Mouse (Mus musculus): ENCODE measurements around the gene Tbc1d30. TPM values are rescaled to one million over a fixed set of nuclear protein-coding genes. Genes with fewer than 3 reads are reported as not detected.

The Tbc1d30 gene
- polyA plus RNA-seq, 1 experiment from 2014 or later = 1.4 TPM

GRCm38 (mm10) chr10:121364801-121365564 lies 13.9 kb upstream of the Tbc1d30 start, which contains the start of gene Gns:
Gene Gns (plus strand): TSS chr10:121365090.
- H3K36me3 ChIP-seq = no peaks in the 10 kb centered on the region
- ATAC-seq (replicated peaks; ENCODE audit: insufficient number of reproducible peaks, insufficient read depth, low FRiP score, low read depth) = peak; percentile 97
- no peaks in the 10 kb centered on the region for H3K27me3 ChIP-seq
- H3K4me2 ChIP-seq = peak within 1 kb of the TSS; percentile 80
- no peaks in the 10 kb centered on the region for H3K9me3 ChIP-seq (replicated peaks)
- peak within 1 kb of the TSS; percentile 78 for H3K27ac ChIP-seq
- H3K9ac ChIP-seq = peak within 1 kb of the TSS; percentile 89
- peaks cover 22% of the 10 kb centered on the region for H3K4me1 ChIP-seq (replicated peaks)
- peak within 1 kb of the TSS; percentile 93 for H3K4me3 ChIP-seq
- WGBS = under 1% methylated on average over 70 of the region's 72 CpGs

GRCm38 (mm10) chr10:121364306-121364705 lies 13.2 kb upstream of the Tbc1d30 start:
- H3K27ac ChIP-seq = no peak overlapping the region
- H3K9ac ChIP-seq = peak overlapping the region; percentile 54; the same call in 1 of the 2 replicates
- 26% methylated on average over 15 of the region's 15 CpGs for WGBS

GRCm38 (mm10) chr10:121363201-121363600 lies 12.1 kb upstream of the Tbc1d30 start:
- Histone ChIP-seq H3K36me3 (no peaks in the 10 kb centered on the region), H3K4me1 (replicated peaks) (peaks cover 22% of the 10 kb centered on the region), H3K4me3 (no peak overlapping the region), H3K27me3 (no peaks in the 10 kb centered on the region), H3K9ac (no peak overlapping the region), H3K9me3 (replicated peaks) (no peaks in the 10 kb centered on the region), H3K27ac (no peak overlapping the region), H3K4me2 (no peak overlapping the region)
- WGBS = 78% methylated on average over 8 of the region's 8 CpGs
- ATAC-seq (replicated peaks; ENCODE audit: insufficient number of reproducible peaks, insufficient read depth, low FRiP score, low read depth) = no peak

More at GRCm38 (mm10) chr10:121364306-121364705, 13.2 kb upstream of the Tbc1d30 start:
- Histone ChIP-seq H3K4me2 (peak overlapping the region; percentile 80), H3K27me3 (no peaks in the 10 kb centered on the region), H3K9me3 (replicated peaks) (no peaks in the 10 kb centered on the region), H3K4me1 (replicated peaks) (peaks cover 22% of the 10 kb centered on the region), H3K4me3 (peak overlapping the region; percentile 93), H3K36me3 (no peaks in the 10 kb centered on the region)
- ATAC-seq (replicated peaks; ENCODE audit: insufficient number of reproducible peaks, insufficient read depth, low FRiP score, low read depth) = no peak

GRCm38 (mm10) chr10:121360358-121360757 lies 9.3 kb upstream of the Tbc1d30 start:
- WGBS = 79% methylated on average over 2 of the region's 2 CpGs
- H3K9me3 ChIP-seq (replicated peaks) = no peaks in the 10 kb centered on the region

GRCm38 (mm10) chr10:121351692-121352290 lies 713 bp upstream of the Tbc1d30 start:
- H3K27ac ChIP-seq = no peak overlapping the region
- ATAC-seq (replicated peaks; ENCODE audit: insufficient number of reproducible peaks, insufficient read depth, low FRiP score, low read depth) = no peak
- H3K9ac ChIP-seq = peak overlapping the region; percentile 56; the same call in 1 of the 2 replicates

More at GRCm38 (mm10) chr10:121360358-121360757, 9.3 kb upstream of the Tbc1d30 start:
- H3K36me3 ChIP-seq = no peaks in the 10 kb centered on the region
- no peak overlapping the region for H3K4me3 ChIP-seq
- no peak overlapping the region for H3K27ac ChIP-seq
- H3K9ac ChIP-seq = no peak overlapping the region
- H3K4me2 ChIP-seq = no peak overlapping the region
- no peak for ATAC-seq (replicated peaks; ENCODE audit: insufficient number of reproducible peaks, insufficient read depth, low FRiP score, low read depth)
- peaks cover 6% of the 10 kb centered on the region for H3K4me1 ChIP-seq (replicated peaks)
- no peaks in the 10 kb centered on the region for H3K27me3 ChIP-seq

GRCm38 (mm10) chr10:121350357-121351065 lies 567 bp downstream of the Tbc1d30 start:
- ATAC-seq (replicated peaks; ENCODE audit: insufficient number of reproducible peaks, insufficient read depth, low FRiP score, low read depth) = peak; percentile 69
- H3K9me3 ChIP-seq (replicated peaks) = no peaks in the 10 kb centered on the region
- H3K4me2 ChIP-seq = peak overlapping the region; percentile 96
- H3K4me3 ChIP-seq = peak overlapping the region; percentile 63
- H3K27me3 ChIP-seq = peaks cover 7% of the 10 kb centered on the region
- peaks cover 18% of the 10 kb centered on the region for H3K4me1 ChIP-seq (replicated peaks)
- H3K9ac ChIP-seq = peak overlapping the region; percentile 56
- H3K36me3 ChIP-seq = no peaks in the 10 kb centered on the region
- WGBS = 4% methylated on average over 35 of the region's 35 CpGs
- H3K27ac ChIP-seq = peak overlapping the region; percentile 62

More at GRCm38 (mm10) chr10:121351692-121352290, 713 bp upstream of the Tbc1d30 start:
- Histone ChIP-seq H3K4me1 (replicated peaks) (peaks cover 18% of the 10 kb centered on the region), H3K27me3 (peaks cover 7% of the 10 kb centered on the region), H3K4me3 (peak overlapping the region; percentile 63), H3K36me3 (no peaks in the 10 kb centered on the region), H3K9me3 (replicated peaks) (no peaks in the 10 kb centered on the region), H3K4me2 (peak overlapping the region; percentile 96)
- 36% methylated on average over 15 of the region's 15 CpGs for WGBS

GRCm38 (mm10) chr10:121349244-121349643 lies 1.8 kb downstream of the Tbc1d30 start:
- Histone ChIP-seq H3K9me3 (replicated peaks) (no peaks in the 10 kb centered on the region), H3K4me3 (peak overlapping the region; percentile 21), H3K27ac (peak overlapping the region; percentile 74), H3K4me2 (peak overlapping the region; percentile 96), H3K9ac (no peak overlapping the region), H3K27me3 (peaks cover 7% of the 10 kb centered on the region), H3K36me3 (no peaks in the 10 kb centered on the region), H3K4me1 (replicated peaks) (peaks cover 18% of the 10 kb centered on the region)
- no peak for ATAC-seq (replicated peaks; ENCODE audit: insufficient number of reproducible peaks, insufficient read depth, low FRiP score, low read depth)
- WGBS = 23% methylated on average over 5 of the region's 5 CpGs

- ATAC-seq (replicated peaks; ENCODE audit: insufficient number of reproducible peaks, insufficient read depth, low FRiP score, low read depth) = 0 out of 2 replicates have a peak, but pooled peaks have one; percentile 27
- 45% methylated on average over 6 of the region's 6 CpGs for WGBS
- Histone ChIP-seq H3K36me3 (no peaks in the 10 kb centered on the region), H3K4me1 (replicated peaks) (peaks cover 5% of the 10 kb centered on the region; the same call in 1 of the 2 replicates), H3K9ac (no peak overlapping the region), H3K9me3 (replicated peaks) (no peaks in the 10 kb centered on the region), H3K4me3 (no peak overlapping the region), H3K27me3 (no peaks in the 10 kb centered on the region), H3K27ac (peak overlapping the region; percentile 46; the same call in 1 of the 2 replicates), H3K4me2 (no peak overlapping the region)
Observed at GRCm38 (mm10) chr10:121343867-121344266, 7.2 kb downstream of the Tbc1d30 start.

- Histone ChIP-seq H3K36me3 (no peaks in the 10 kb centered on the region), H3K4me2 (no peak overlapping the region), H3K27me3 (no peaks in the 10 kb centered on the region), H3K9me3 (replicated peaks) (no peaks in the 10 kb centered on the region), H3K4me3 (no peak overlapping the region), H3K27ac (no peak overlapping the region), H3K4me1 (replicated peaks) (0 out of 2 replicates have a peak, but pooled peaks cover 5% of the 10 kb centered on the region), H3K9ac (no peak overlapping the region)
- WGBS = 93% methylated on average over 10 of the region's 10 CpGs
- no peak for ATAC-seq (replicated peaks; ENCODE audit: insufficient number of reproducible peaks, insufficient read depth, low FRiP score, low read depth)
Observed at GRCm38 (mm10) chr10:121342260-121342659, 8.8 kb downstream of the Tbc1d30 start.

- Histone ChIP-seq H3K9ac (no peak overlapping the region), H3K4me1 (replicated peaks) (0 out of 2 replicates have a peak, but pooled peaks cover 5% of the 10 kb centered on the region), H3K4me3 (no peak overlapping the region), H3K36me3 (no peaks in the 10 kb centered on the region), H3K4me2 (no peak overlapping the region), H3K9me3 (replicated peaks) (no peaks in the 10 kb centered on the region), H3K27me3 (no peaks in the 10 kb centered on the region), H3K27ac (no peak overlapping the region)
- ATAC-seq (replicated peaks; ENCODE audit: insufficient number of reproducible peaks, insufficient read depth, low FRiP score, low read depth) = no peak
- WGBS = 62% methylated on average over 11 of the region's 11 CpGs
Observed at GRCm38 (mm10) chr10:121340754-121341593, 10.1 kb downstream of the Tbc1d30 start.

Data from heart, embryonic 15.5 days (tissue).